ENCODE assay signal across 21 mouse cellular contexts in the genomic region with DNA sequence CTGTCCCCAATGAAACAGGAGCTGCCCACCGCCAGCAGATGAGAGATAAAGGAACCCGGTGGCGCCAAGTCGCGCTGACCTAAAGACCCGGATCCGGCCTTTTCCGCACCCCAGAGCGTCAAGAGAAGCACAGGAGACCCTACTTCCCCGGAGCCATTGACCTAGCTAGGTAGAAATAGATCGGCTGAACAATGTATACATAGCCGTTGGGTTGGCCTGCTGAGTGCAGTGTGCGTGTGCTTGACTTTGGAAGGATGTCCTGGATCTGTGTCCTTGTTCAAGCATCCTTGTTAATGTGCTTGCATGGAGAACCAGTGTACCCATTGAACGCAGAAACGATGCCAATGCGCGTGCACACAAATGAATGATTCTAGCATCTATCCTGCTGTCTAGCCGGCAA. TPM values are rescaled to one million over a fixed set of nuclear protein-coding genes. Genes with fewer than 3 reads are reported as not detected.
A peak's percentile ranks its signal among the peaks of the same experiment; 100 is the strongest.
DNase-seq lines count a peak whose midpoint lies in the region; ATAC-seq and TF ChIP-seq lines count a peak whose summit lies in the region.
"Had no signal": no experiment of that assay in that cellular context is flagged by ENCODE, and none has a peak within 500 bp of the region (broad histone marks: within the 10 kb centered on the region; RNA-seq: fewer than 3 reads in every experiment).

No protein-coding gene starts in this region.

- no peak overlapping the region for H3K4me2 ChIP-seq in midbrain, postnatal 0 days (ENCODE audit: low read depth, low read length, poor library complexity, severe bottlenecking)
- H3K4me2 ChIP-seq: forebrain, embryonic 12.5 days; heart, embryonic 12.5 days; hindbrain, embryonic 12.5 days had no signal

- no peak overlapping the region; the same call in 1 of the 2 replicates for H3K27ac ChIP-seq in midbrain, embryonic 10.5 days (replicated peaks)
- H3K27ac ChIP-seq in midbrain, postnatal 0 days (ENCODE audit: low read depth, low read length), result no peak overlapping the region
- H3K27ac ChIP-seq: embryonic facial prominence, embryonic 13.5 days; forebrain, embryonic 12.5 days; gastrocnemius, adult 2 months; hindbrain, embryonic 12.5 days had no signal

- peak; percentile 41 for DNase-seq in embryo, embryonic 9.5 days (ENCODE audit: extremely low spot score)
- no peak for DNase-seq in embryo, embryonic 11 days
- DNase-seq in midbrain, embryonic 10.5 days (ENCODE audit: low spot score), result peak; percentile 49
- no peak for DNase-seq in midbrain, postnatal 0 days (ENCODE audit: low spot score)
- DNase-seq in induced T-regulatory cell, adult 2 months (ENCODE audit: low read depth), result peak; percentile 4
- DNase-seq in layer of hippocampus, adult 11-12 months (ENCODE audit: low spot score), result no peak
- DNase-seq in spleen, adult 12 weeks (ENCODE audit: low spot score), result no peak
- DNase-seq: adrenal gland, postnatal 14 days; cerebellum, adult 11-12 months; cerebellum, adult 9-10 months; cerebellum, postnatal 25 days; gastrocnemius, adult 2 months; gastrocnemius, postnatal 25 days had no signal

- H3K36me3 ChIP-seq in midbrain, embryonic 10.5 days, result no peaks in the 10 kb centered on the region
- H3K36me3 ChIP-seq in midbrain, postnatal 0 days (ENCODE audit: insufficient read depth, low read length), result no peaks in the 10 kb centered on the region
- H3K36me3 ChIP-seq: embryonic facial prominence, embryonic 13.5 days; forebrain, embryonic 12.5 days; heart, embryonic 12.5 days; hindbrain, embryonic 12.5 days had no signal

- peaks cover 95% of the 10 kb centered on the region for H3K27me3 ChIP-seq in midbrain, embryonic 10.5 days (ENCODE audit: low read depth, poor library complexity, severe bottlenecking)
- peaks cover 76% of the 10 kb centered on the region for H3K27me3 ChIP-seq in midbrain, postnatal 0 days (ENCODE audit: insufficient read depth, low read length)

- no peak overlapping the region for H3K9ac ChIP-seq in midbrain, postnatal 0 days (replicated peaks; ENCODE audit: low read length, poor library complexity, severe bottlenecking)
- H3K9ac ChIP-seq: embryonic facial prominence, embryonic 13.5 days; forebrain, embryonic 12.5 days; heart, embryonic 12.5 days; hindbrain, embryonic 12.5 days had no signal

- no peaks in the 10 kb centered on the region for H3K9me3 ChIP-seq in midbrain, embryonic 10.5 days (replicated peaks)
- no peaks in the 10 kb centered on the region for H3K9me3 ChIP-seq in midbrain, postnatal 0 days (ENCODE audit: low read length)
- H3K9me3 ChIP-seq: embryonic facial prominence, embryonic 13.5 days; forebrain, embryonic 12.5 days; heart, embryonic 12.5 days; hindbrain, embryonic 12.5 days had no signal

- ATAC-seq in midbrain, postnatal 0 days (ENCODE audit: low FRiP score), result no peak

- H3K4me3 ChIP-seq in midbrain, embryonic 10.5 days, result no peak overlapping the region
- H3K4me3 ChIP-seq in midbrain, postnatal 0 days (ENCODE audit: low read depth, low read length), result no peak overlapping the region
- H3K4me3 ChIP-seq: embryonic facial prominence, embryonic 13.5 days; forebrain, embryonic 12.5 days; gastrocnemius, adult 2 months; heart, embryonic 12.5 days; hindbrain, embryonic 12.5 days had no signal

- WGBS in midbrain, embryonic 10.5 days, result 4% methylated on average over 18 of the region's 18 CpGs
- 6% methylated on average over 18 of the region's 18 CpGs for WGBS in midbrain, postnatal 0 days

- peaks cover 36% of the 10 kb centered on the region for H3K4me1 ChIP-seq in midbrain, embryonic 10.5 days
- H3K4me1 ChIP-seq in midbrain, postnatal 0 days (ENCODE audit: insufficient read depth, low read length), result no peaks in the 10 kb centered on the region
- H3K4me1 ChIP-seq: heart, embryonic 12.5 days; hindbrain, embryonic 12.5 days had no signal

- no peak for TF ChIP-seq CTCF in midbrain, postnatal 0 days (IDR thresholded peaks at IDR 0.05)

RNA-seq across cellular contexts. Expression of gene Foxl2, which starts 8.6 kb away (rescaled TPM):
- polyA plus RNA-seq in midbrain, embryonic 10.5 days (2016; fragmentation: Nextera tagmentation; extraction: Ambion mirVana), result 3.5 and 4.1 TPM in 2 replicates
- 0.22 and 0.66 TPM in 2 replicates for total RNA-seq in midbrain, postnatal 0 days (2014; rRNA removed)
- 0.70 and 0.79 TPM in 2 replicates for polyA plus RNA-seq in midbrain, postnatal 0 days (2015; fragmentation: Nextera tagmentation; extraction: Ambion mirVana)
- total RNA-seq: adrenal gland, postnatal 14 days; gastrocnemius, adult 2 months; granulocyte monocyte progenitor cell, adult 5-6 weeks; heart, adult 8-10 months; heart, postnatal 25 days; MEL had no signal
- polyA plus RNA-seq: heart, embryonic 12.5 days had no signal

RNA-seq across cellular contexts. Expression of gene Faim, which starts 22.5 kb away (rescaled TPM):
- 73.5 and 81.5 TPM in 2 replicates for polyA plus RNA-seq in midbrain, embryonic 10.5 days (2016; fragmentation: Nextera tagmentation; extraction: Ambion mirVana)
- total RNA-seq in midbrain, postnatal 0 days (2014; rRNA removed), result 49.6 and 55.7 TPM in 2 replicates
- 97.9 and 109 TPM in 2 replicates for polyA plus RNA-seq in midbrain, postnatal 0 days (2015; fragmentation: Nextera tagmentation; extraction: Ambion mirVana)

Comparison
In these comparisons a context has a peak if more than half of its experiments do, and no peak if none do; other contexts are left out.
1. DNase-seq: peak in embryo, embryonic 9.5 days (single experiment), midbrain, embryonic 10.5 days (single experiment) and induced T-regulatory cell, adult 2 months (single experiment); none in embryo, embryonic 11 days (single experiment), midbrain, postnatal 0 days (single experiment), layer of hippocampus, adult 11-12 months (single experiment) and spleen, adult 12 weeks (single experiment).